9 mouse cellular contexts compared by ENCODE assay signal in genomic region chr19:30217335-30217734, GRCm38 (mm10). TPM values are rescaled to one million over a fixed set of nuclear protein-coding genes. Genes with fewer than 3 reads are reported as not detected.
DNase-seq lines count a peak whose midpoint lies in the region; TF ChIP-seq lines count a peak whose summit lies in the region.
"Had no signal": no experiment of that assay in that cellular context is flagged by ENCODE, and none has a peak within 500 bp of the region (broad histone marks: within the 10 kb centered on the region; RNA-seq: fewer than 3 reads in every experiment).

No protein-coding gene starts in this region.

- peak; percentile 63 for DNase-seq in heart, adult 11 months
- DNase-seq in heart, postnatal 25 days (ENCODE audit: low spot score) = no peak
- DNase-seq in adrenal gland, adult 18-20 months (ENCODE audit: low spot score in 2 of 2) = peak; percentile 50 to 59
- DNase-seq in embryo, embryonic 9.5 days (ENCODE audit: extremely low spot score) = peak; percentile 65
- DNase-seq in hindbrain, embryonic 10.5 days (ENCODE audit: low spot score) = peak; percentile 68
- DNase-seq in left cerebral cortex, adult 11 months (ENCODE audit: low spot score) = peak; percentile 11
- DNase-seq in midbrain, embryonic 10.5 days (ENCODE audit: low spot score) = peak; percentile 55

- H3K27me3 ChIP-seq in hindbrain, embryonic 10.5 days (ENCODE audit: insufficient read depth, poor library complexity, severe bottlenecking) = no peaks in the 10 kb centered on the region
- no peaks in the 10 kb centered on the region for H3K27me3 ChIP-seq in midbrain, embryonic 10.5 days (ENCODE audit: low read depth, poor library complexity, severe bottlenecking)
- H3K27me3 ChIP-seq in small intestine, adult 2 months (ENCODE audit: control insufficient read depth, insufficient read depth, low read length) = no peaks in the 10 kb centered on the region
- H3K27me3 ChIP-seq: heart, embryonic 15.5 days had no signal

- intact Hi-C loops in heart, postnatal 25 days (cut with DNase I) = loop anchor here (1.0 kb wide), 1 partner anchor 337 kb away; no protein-coding TSS in a partner anchor

- 0 out of 2 replicates have a peak, but pooled peaks have one; percentile 21 for TF ChIP-seq CTCF in small intestine, adult 2 months (IDR thresholded peaks at IDR 0.05; ENCODE audit: extremely low read depth, insufficient read length, insufficient replicate concordance, low read depth, low read length)

- WGBS in hindbrain, embryonic 10.5 days = 31% methylated on average over 7 of the region's 7 CpGs
- WGBS in midbrain, embryonic 10.5 days = 33% methylated on average over 7 of the region's 7 CpGs
- 18% methylated on average over 7 of the region's 7 CpGs for WGBS in small intestine, adult 2 months

- peaks cover 6% of the 10 kb centered on the region; the same call in 1 of the 2 replicates for H3K4me1 ChIP-seq in hindbrain, embryonic 10.5 days (replicated peaks)
- no peaks in the 10 kb centered on the region for H3K4me1 ChIP-seq in midbrain, embryonic 10.5 days
- peaks cover 4% of the 10 kb centered on the region; the same call in 1 of the 2 replicates for H3K4me1 ChIP-seq in small intestine, adult 2 months (ENCODE audit: control insufficient read depth, insufficient read depth, insufficient read length, low read length)
- H3K4me1 ChIP-seq: heart, embryonic 15.5 days had no signal

- no peak overlapping the region for H3K27ac ChIP-seq in hindbrain, embryonic 10.5 days
- H3K27ac ChIP-seq in midbrain, embryonic 10.5 days (replicated peaks) = no peak overlapping the region
- H3K27ac ChIP-seq in small intestine, adult 2 months (ENCODE audit: insufficient read depth, low read depth, low read length) = no peak overlapping the region
- H3K27ac ChIP-seq: heart, embryonic 15.5 days had no signal

- no peaks in the 10 kb centered on the region for H3K36me3 ChIP-seq in hindbrain, embryonic 10.5 days
- H3K36me3 ChIP-seq in midbrain, embryonic 10.5 days = no peaks in the 10 kb centered on the region
- H3K36me3 ChIP-seq in small intestine, adult 2 months (ENCODE audit: control insufficient read depth, insufficient read depth, low read length) = no peaks in the 10 kb centered on the region
- H3K36me3 ChIP-seq: heart, embryonic 15.5 days had no signal

- no peak overlapping the region for H3K4me3 ChIP-seq in hindbrain, embryonic 10.5 days
- no peak overlapping the region for H3K4me3 ChIP-seq in midbrain, embryonic 10.5 days
- H3K4me3 ChIP-seq in small intestine, adult 2 months (ENCODE audit: low read depth, low read length) = no peak overlapping the region
- H3K4me3 ChIP-seq: heart, embryonic 15.5 days had no signal

- H3K9me3 ChIP-seq in hindbrain, embryonic 10.5 days = no peaks in the 10 kb centered on the region
- no peaks in the 10 kb centered on the region for H3K9me3 ChIP-seq in midbrain, embryonic 10.5 days (replicated peaks)
- H3K9me3 ChIP-seq: heart, embryonic 15.5 days had no signal

- no peak for TF ChIP-seq POLR2A in small intestine, adult 2 months (IDR thresholded peaks at IDR 0.05; ENCODE audit: low read depth, low read length)

RNA-seq across cellular contexts. Expression of gene Mbl2, which starts 15.4 kb away (rescaled TPM):
- total RNA-seq in heart, postnatal 25 days (2021) = not detected
- not detected for total RNA-seq in adrenal gland, adult 18-20 months (2021)
- 0.15 TPM in 1 of 2 replicates, not detected in the other for polyA plus RNA-seq in hindbrain, embryonic 10.5 days (2016; fragmentation: Nextera tagmentation; extraction: Ambion mirVana)
- not detected in 2 replicates for polyA plus RNA-seq in midbrain, embryonic 10.5 days (2016; fragmentation: Nextera tagmentation; extraction: Ambion mirVana)
- polyA plus RNA-seq in small intestine, adult 2 months (2012; rRNA removed) = 1.6 and 7.9 TPM in 2 replicates
- polyA plus RNA-seq: heart, embryonic 15.5 days had no signal

RNA-seq across cellular contexts. Expression of gene Gldc, which starts 42.1 kb away (rescaled TPM):
- total RNA-seq in heart, postnatal 25 days (2021) = under 1 TPM; 0.16 to 0.22 TPM
- 1 to 10 TPM; 1.3 to 1.7 TPM for total RNA-seq in adrenal gland, adult 18-20 months (2021)
- polyA plus RNA-seq in hindbrain, embryonic 10.5 days (2016; fragmentation: Nextera tagmentation; extraction: Ambion mirVana) = 26.9 and 27.6 TPM in 2 replicates
- 24.7 and 26.0 TPM in 2 replicates for polyA plus RNA-seq in midbrain, embryonic 10.5 days (2016; fragmentation: Nextera tagmentation; extraction: Ambion mirVana)
- polyA plus RNA-seq in small intestine, adult 2 months (2012; rRNA removed) = 0.16 and 0.85 TPM in 2 replicates

Comparison
In these comparisons a context has a peak if more than half of its experiments do, and no peak if none do; other contexts are left out.
1. RNA of gene Gldc, which starts 42.1 kb away (polyA plus RNA-seq): 26.9 to 27.6 TPM in hindbrain, embryonic 10.5 days and 24.7 to 26.0 TPM in midbrain, embryonic 10.5 days; 0.16 to 0.85 TPM in small intestine, adult 2 months; every median in the first group is over 10 times any median in the second.